Mouse (Mus musculus) brain, embryonic 14.5 days (tissue): ENCODE measurements around the gene Scube2.

ENCODE experiments used
- CTCF ChIP-seq: fragments of 200-500 bp; IDR thresholded peaks from 2 replicates; pipeline ENCODE4 v1.5.1; 2012; ENCODE audit warnings: inconsistent platforms, mild to moderate bottlenecking, moderate library complexity, borderline replicate concordance; ENCODE audit not compliant: insufficient read depth, insufficient read length; ENCODE audit errors: extremely low read depth
- POLR2A ChIP-seq: fragments of 200-500 bp; IDR thresholded peaks from 2 replicates; pipeline ENCODE4 v1.6.1; 2012; ENCODE audit warnings: mild to moderate bottlenecking, inconsistent platforms, borderline replicate concordance; ENCODE audit not compliant: poor library complexity, insufficient read depth, insufficient read length, severe bottlenecking; ENCODE audit errors: extremely low read depth

DNA sequence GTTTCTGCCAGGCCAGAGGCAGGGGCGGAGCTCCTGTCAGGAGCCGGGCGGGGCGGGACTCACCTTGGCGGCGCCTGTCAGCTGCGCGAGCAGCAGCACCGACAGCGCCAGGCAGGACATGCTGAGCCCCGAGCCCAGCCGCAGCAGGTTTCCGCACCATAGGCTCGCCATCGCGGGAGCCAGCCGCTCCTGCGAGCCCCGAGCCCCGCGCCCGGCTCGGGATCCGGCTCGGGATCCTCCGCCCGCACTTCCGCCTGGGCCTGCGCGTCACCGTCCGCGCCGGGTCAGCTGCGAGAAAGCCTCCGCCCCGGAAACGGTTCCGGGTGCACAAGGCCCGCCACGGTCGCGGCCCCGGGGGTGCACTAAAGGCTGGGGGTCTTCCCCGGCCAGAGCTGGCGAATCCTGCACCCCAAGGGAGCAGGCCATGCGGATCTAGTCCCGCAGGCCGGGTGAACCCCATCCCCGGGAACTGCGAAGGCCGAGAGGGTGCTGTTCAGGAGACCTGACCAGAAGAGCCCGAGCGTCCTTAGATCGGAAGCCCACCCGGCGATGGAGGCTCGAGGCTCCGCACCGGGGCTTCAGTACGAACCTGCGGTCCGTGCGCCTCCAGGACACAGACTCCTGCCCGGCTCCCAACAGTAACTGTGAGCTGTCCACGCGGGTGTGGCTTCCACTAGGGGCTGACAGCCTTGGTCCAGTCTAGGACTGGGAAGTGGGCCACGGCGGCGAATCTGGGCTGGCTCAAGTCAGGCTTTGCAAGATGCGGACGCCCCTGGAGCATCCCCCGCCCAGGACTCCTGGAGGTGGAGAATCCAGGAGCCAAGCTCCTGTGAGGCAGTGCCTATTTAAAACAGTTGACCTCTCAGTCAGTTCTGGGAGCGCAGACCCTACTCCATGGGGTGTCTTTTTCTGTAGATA, 113.2 kb downstream of the Scube2 start, which contains the start of gene Tmem9b:
- TF ChIP-seq CTCF: no peak
- peak; percentile 90 for TF ChIP-seq POLR2A
